Mouse (Mus musculus): ENCODE results near the gene Scrt2.

GRCm38 (mm10) chr2:152099538-152099937 is 18.2 kb downstream of the Scrt2 start:
- no peak for TF ChIP-seq CTCF (IDR thresholded peaks at IDR 0.05; ENCODE audit: extremely low read depth, insufficient read length, insufficient replicate concordance, low read depth, low read length)
- TF ChIP-seq POLR2A (IDR thresholded peaks at IDR 0.05; ENCODE audit: low read depth, low read length), result no peak

Measured in small intestine, adult 2 months (tissue).